Mouse (Mus musculus) adrenal gland, postnatal 36 days (tissue): ENCODE results near the gene Trmt1. TPM values are rescaled to one million over a fixed set of nuclear protein-coding genes. Genes with fewer than 3 reads are reported as not detected.
A peak's percentile ranks its signal among the peaks of the same experiment; 100 is the strongest.

Source experiments
- DNase-seq, 2 experiments: peaks; one replicate each; pipeline ENCODE4 v3.0.0; 2021; ENCODE audit warnings: mixed read lengths in 1 of 2
- total RNA-seq, 2 experiments: library from RNA; stranded (reverse); gene quantifications; 2 replicates each; pipeline ENCODE4 v1.2.3; 2021

Trmt1 gene
- total RNA-seq, 2 experiments from 2014 or later, result 63.8 to 83.7 TPM

GRCm38 (mm10) chr8:84731371-84732177 lies 45.5 kb downstream of the Trmt1 start:
- peak; percentile 41 to 42 for DNase-seq

- no peak for DNase-seq
Measured at GRCm38 (mm10) chr8:84732545-84732944, 46.4 kb downstream of the Trmt1 start.

- DNase-seq, result no peak
Measured at GRCm38 (mm10) chr8:84732996-84733395, 46.9 kb downstream of the Trmt1 start.

- no peak for DNase-seq
Measured at GRCm38 (mm10) chr8:84733959-84734358, 47.9 kb downstream of the Trmt1 start.

GRCm38 (mm10) chr8:84734680-84735079 lies 48.6 kb downstream of the Trmt1 start:
- DNase-seq, result no peak

GRCm38 (mm10) chr8:84735597-84735996 lies 49.5 kb downstream of the Trmt1 start:
- DNase-seq, result no peak

GRCm38 (mm10) chr8:84736521-84736920 lies 50.4 kb downstream of the Trmt1 start:
- DNase-seq, result no peak

GRCm38 (mm10) chr8:84737608-84738007 lies 51.5 kb downstream of the Trmt1 start:
- peak; percentile 72 to 85 for DNase-seq

- DNase-seq, result no peak
Measured at GRCm38 (mm10) chr8:84738266-84738665, 52.2 kb downstream of the Trmt1 start.

- DNase-seq, result no peak
Measured at GRCm38 (mm10) chr8:84738715-84739400, 52.8 kb downstream of the Trmt1 start.

- DNase-seq, result no peak
Measured at GRCm38 (mm10) chr8:84739401-84739742, 53.3 kb downstream of the Trmt1 start.

GRCm38 (mm10) chr8:84740895-84741843 lies 55.1 kb downstream of the Trmt1 start:
- DNase-seq, result no peak

- DNase-seq, result peak in 1 of 2 experiments; percentile 43
Measured at GRCm38 (mm10) chr8:84742171-84743053, 56.3 kb downstream of the Trmt1 start.

GRCm38 (mm10) chr8:84743054-84743415 lies 56.9 kb downstream of the Trmt1 start:
- DNase-seq, result no peak

- peak; percentile 64 to 75 for DNase-seq
Measured at GRCm38 (mm10) chr8:84743517-84744420, 57.7 kb downstream of the Trmt1 start.

- DNase-seq, result peak in 1 of 2 experiments; percentile 54
Measured at GRCm38 (mm10) chr8:84745032-84745925, 59.2 kb downstream of the Trmt1 start.
